Mouse (Mus musculus) neural tube, embryonic 13.5 days (tissue): ENCODE measurements around the gene Col25a1. TPM values are rescaled to one million over a fixed set of nuclear protein-coding genes. Genes with fewer than 3 reads are reported as not detected.

Experiments
- ATAC-seq: fragments of 200-750 bp; cut with Nextera tagmentation; 2 replicates; pipeline ENCODE4 v1.8.0; 2017; ENCODE audit warnings: low read depth, mild to moderate bottlenecking, moderate TSS enrichment, moderate library complexity
- H3K27ac ChIP-seq: fragments of 300-500 bp; sonication (generic); replicated peaks from 2 replicates; pipeline ENCODE4 v1.5.1; 2015; ENCODE audit warnings: moderate library complexity, mild to moderate bottlenecking, inconsistent platforms
- H3K27me3 ChIP-seq: fragments of 300-500 bp; sonication (generic); 2 replicates; pipeline ENCODE4 v1.6.1; 2015; ENCODE audit warnings: mild to moderate bottlenecking, inconsistent platforms
- H3K36me3 ChIP-seq: fragments of 300-500 bp; sonication (generic); 2 replicates; pipeline ENCODE4 v1.6.1; 2015; ENCODE audit warnings: mild to moderate bottlenecking, inconsistent platforms
- H3K4me1 ChIP-seq: fragments of 300-500 bp; sonication (generic); replicated peaks from 2 replicates; pipeline ENCODE4 v1.6.1; 2015; ENCODE audit warnings: inconsistent platforms
- H3K4me2 ChIP-seq: fragments of 300-500 bp; sonication (generic); 2 replicates; pipeline ENCODE4 v1.6.1; 2015; ENCODE audit warnings: inconsistent platforms, mild to moderate bottlenecking, moderate library complexity
- H3K4me3 ChIP-seq: fragments of 300-500 bp; sonication (generic); 2 replicates; pipeline ENCODE4 v1.5.1; 2015; ENCODE audit warnings: mild to moderate bottlenecking, inconsistent platforms
- H3K9ac ChIP-seq: fragments of 300-500 bp; sonication (generic); 2 replicates; pipeline ENCODE4 v1.6.1; 2015; ENCODE audit warnings: moderate library complexity, mild to moderate bottlenecking, inconsistent platforms
- H3K9me3 ChIP-seq: fragments of 300-500 bp; sonication (generic); 2 replicates; pipeline ENCODE4 v1.6.1; 2016; ENCODE audit warnings: inconsistent platforms
- WGBS: fragments of 180-500 bp; shearing (Covaris S2); methylation state at CpG from one replicate; pipeline ENCODE4 v1.1.7; 2015; 5-methylcytosine and 5-hydroxymethylcytosine counted together
- polyA plus RNA-seq: library from polyadenylated mRNA; unstranded; fragments of >200 nt; fragmentation: Nextera tagmentation; extraction: Ambion mirVana; gene quantifications from 2 replicates; pipeline ENCODE4 v1.2.1, GENCODE M21; 2015

The Col25a1 gene
- polyA plus RNA-seq, 1 experiment from 2014 or later: 3.1 TPM

DNA sequence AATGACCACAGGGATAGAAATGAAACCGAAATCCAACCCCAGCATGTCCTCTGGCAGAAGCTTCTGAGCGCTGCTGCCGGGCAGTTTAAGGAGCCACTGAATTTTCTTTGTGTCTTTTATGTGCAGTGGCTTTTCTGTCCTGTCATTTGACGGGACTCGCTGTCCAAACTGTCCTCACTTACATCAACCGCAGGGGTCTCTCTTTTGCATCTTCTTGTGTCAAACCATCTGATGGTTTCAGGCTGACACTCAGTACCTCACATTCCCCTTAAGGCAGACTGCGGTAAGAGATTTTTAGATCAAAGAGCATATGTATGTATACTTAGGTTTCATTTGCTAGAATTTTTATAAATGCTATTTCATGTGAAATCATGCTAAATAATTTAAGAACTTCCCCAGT is 318.6 kb downstream of the Col25a1 start:
- Histone ChIP-seq H3K4me2 (no peak overlapping the region), H3K36me3 (no peaks in the 10 kb centered on the region), H3K4me3 (no peak overlapping the region), H3K9ac (no peak overlapping the region), H3K4me1 (no peaks in the 10 kb centered on the region), H3K27ac (no peak overlapping the region), H3K9me3 (no peaks in the 10 kb centered on the region), H3K27me3 (no peaks in the 10 kb centered on the region)
- 54% methylated on average over 7 of the region's 7 CpGs for WGBS
- no peak for ATAC-seq

DNA sequence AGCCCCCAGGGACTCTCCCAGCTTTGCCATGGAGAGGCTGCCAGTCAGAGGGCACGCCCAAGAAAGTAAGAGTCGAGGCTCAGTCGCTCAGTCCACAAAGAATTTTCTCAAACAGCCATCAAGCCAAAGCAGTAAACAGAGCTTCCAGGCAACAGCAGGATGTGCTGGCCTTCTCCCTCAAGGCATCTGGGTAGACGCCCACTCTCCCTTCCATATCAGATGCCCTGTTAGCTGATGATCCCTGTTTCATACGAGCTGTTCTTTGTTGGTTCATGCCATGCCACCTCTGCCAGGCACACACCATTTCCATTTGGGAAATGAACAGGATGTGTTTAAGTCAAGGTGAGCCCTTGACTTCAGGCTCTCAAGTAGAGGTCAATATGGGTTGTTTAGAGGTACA is 334.1 kb downstream of the Col25a1 start:
- no peak for ATAC-seq
- Histone ChIP-seq H3K4me1 (no peaks in the 10 kb centered on the region), H3K9ac (no peak overlapping the region), H3K4me2 (no peak overlapping the region), H3K27ac (no peak overlapping the region), H3K27me3 (no peaks in the 10 kb centered on the region), H3K36me3 (no peaks in the 10 kb centered on the region), H3K9me3 (0 out of 2 replicates have a peak, but pooled peaks cover 7% of the 10 kb centered on the region), H3K4me3 (no peak overlapping the region)
- whole genome bisulfite sequencing: 92% methylated on average over 5 of the region's 5 CpGs

DNA sequence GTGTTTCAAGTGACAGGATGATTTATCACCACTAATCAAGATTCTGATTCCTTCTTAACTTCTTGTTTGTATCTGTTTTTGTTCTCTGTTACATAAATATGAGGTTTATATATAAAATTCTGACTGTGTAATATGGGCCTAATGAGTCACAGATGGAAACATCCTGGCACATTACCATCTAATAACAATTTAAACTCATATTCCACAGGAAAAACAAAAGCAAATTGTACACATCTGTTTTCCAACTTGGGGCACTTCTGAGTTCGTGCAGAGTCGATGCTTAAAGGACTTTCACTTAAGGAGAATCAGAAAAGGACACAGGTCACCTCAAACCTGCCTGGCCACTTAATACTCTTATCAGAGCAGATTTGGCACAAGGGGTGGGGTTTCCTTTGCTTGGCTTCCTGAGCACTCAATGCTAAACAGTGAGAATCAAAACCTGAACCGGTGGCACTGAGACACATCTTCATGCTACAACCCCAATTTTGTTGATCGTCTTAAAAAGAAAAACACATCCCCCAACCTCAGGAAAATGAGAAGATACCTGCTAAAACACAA is 342.0 kb downstream of the Col25a1 start:
- Histone ChIP-seq H3K27ac (no peak overlapping the region), H3K9me3 (no peaks in the 10 kb centered on the region), H3K36me3 (no peaks in the 10 kb centered on the region), H3K4me2 (no peak overlapping the region), H3K9ac (no peak overlapping the region), H3K4me3 (no peak overlapping the region), H3K4me1 (no peaks in the 10 kb centered on the region), H3K27me3 (no peaks in the 10 kb centered on the region)
- WGBS: 82% methylated on average over 4 of the region's 4 CpGs
- no peak for ATAC-seq

DNA sequence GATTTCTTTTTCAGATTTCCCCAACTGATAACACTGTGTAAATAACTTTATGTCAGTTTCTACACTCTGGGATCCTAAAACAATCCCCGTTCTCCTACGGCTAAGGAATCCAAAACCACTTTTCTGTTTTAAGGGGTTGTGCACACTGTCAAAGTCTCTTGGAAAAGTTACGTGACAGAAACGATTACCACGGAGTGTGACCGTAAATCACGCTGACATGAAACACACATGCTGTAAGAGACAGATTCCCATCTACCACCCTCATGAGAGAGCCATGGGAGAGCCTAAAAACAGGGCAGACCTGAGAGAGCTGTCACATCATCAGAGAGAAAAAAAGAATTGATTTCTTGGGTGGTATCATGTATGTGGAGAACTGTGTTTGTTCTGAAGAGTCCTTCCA is 342.7 kb downstream of the Col25a1 start:
- no peaks in the 10 kb centered on the region for H3K36me3 ChIP-seq
- H3K4me2 ChIP-seq: no peak overlapping the region
- 65% methylated on average over 7 of the region's 7 CpGs for WGBS
- H3K27me3 ChIP-seq: no peaks in the 10 kb centered on the region
- no peak overlapping the region for H3K4me3 ChIP-seq
- H3K9ac ChIP-seq: no peak overlapping the region
- H3K9me3 ChIP-seq: no peaks in the 10 kb centered on the region
- H3K4me1 ChIP-seq: no peaks in the 10 kb centered on the region
- ATAC-seq: no peak
- H3K27ac ChIP-seq: no peak overlapping the region

DNA sequence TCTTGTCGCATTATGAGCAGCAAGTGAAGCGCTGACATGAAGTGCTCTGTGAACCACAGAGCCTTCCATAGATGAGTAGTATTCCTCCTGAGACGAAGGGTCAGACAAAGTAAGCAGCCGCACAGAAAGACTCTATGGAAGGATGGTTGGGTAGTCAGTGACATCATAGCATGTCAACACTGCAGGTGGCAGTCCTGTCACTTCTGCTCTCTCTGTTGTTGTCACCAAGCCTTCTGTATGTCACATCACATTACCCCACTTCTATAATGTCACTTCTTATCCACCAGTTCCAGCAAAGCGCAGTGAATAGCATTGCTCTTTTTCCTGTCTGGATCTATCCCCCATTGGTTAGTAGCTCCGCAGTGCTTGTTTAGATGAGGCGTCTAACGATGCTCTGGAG is 351.2 kb downstream of the Col25a1 start:
- no peak overlapping the region for H3K27ac ChIP-seq
- H3K27me3 ChIP-seq: no peaks in the 10 kb centered on the region
- H3K4me3 ChIP-seq: no peak overlapping the region
- ATAC-seq: peak; percentile 43; the same call in 1 of the 2 replicates
- H3K4me1 ChIP-seq: 0 out of 2 replicates have a peak, but pooled peaks cover 3% of the 10 kb centered on the region
- no peaks in the 10 kb centered on the region for H3K36me3 ChIP-seq
- no peak overlapping the region for H3K4me2 ChIP-seq
- 78% methylated on average over 8 of the region's 8 CpGs for WGBS
- H3K9ac ChIP-seq: no peak overlapping the region
- no peaks in the 10 kb centered on the region for H3K9me3 ChIP-seq

DNA sequence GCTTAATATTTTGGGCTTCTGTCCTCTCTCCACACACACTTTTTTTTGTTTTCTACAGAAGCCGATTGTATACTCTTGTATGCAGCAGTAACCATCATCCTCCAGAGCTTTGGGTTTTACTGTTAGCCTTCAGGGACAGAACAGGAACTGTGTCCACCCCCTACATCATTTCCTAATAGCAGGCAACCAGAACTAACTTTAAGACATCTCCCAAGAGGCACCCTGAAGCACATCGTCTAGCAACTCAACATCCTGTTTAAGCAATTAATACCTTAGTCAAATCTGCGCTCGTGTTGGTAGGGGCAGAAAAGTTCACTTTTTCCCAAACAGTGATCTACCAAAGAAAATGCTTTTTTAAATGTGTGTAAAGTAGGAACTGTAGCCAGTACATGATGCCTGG is 357.5 kb downstream of the Col25a1 start:
- H3K27me3 ChIP-seq: no peaks in the 10 kb centered on the region
- H3K9ac ChIP-seq: no peak overlapping the region
- H3K4me3 ChIP-seq: no peak overlapping the region
- H3K4me1 ChIP-seq: no peaks in the 10 kb centered on the region
- H3K9me3 ChIP-seq: no peaks in the 10 kb centered on the region
- no peak for ATAC-seq
- H3K4me2 ChIP-seq: no peak overlapping the region
- H3K36me3 ChIP-seq: no peaks in the 10 kb centered on the region
- WGBS: 86% methylated on average over 4 of the region's 4 CpGs
- H3K27ac ChIP-seq: no peak overlapping the region

DNA sequence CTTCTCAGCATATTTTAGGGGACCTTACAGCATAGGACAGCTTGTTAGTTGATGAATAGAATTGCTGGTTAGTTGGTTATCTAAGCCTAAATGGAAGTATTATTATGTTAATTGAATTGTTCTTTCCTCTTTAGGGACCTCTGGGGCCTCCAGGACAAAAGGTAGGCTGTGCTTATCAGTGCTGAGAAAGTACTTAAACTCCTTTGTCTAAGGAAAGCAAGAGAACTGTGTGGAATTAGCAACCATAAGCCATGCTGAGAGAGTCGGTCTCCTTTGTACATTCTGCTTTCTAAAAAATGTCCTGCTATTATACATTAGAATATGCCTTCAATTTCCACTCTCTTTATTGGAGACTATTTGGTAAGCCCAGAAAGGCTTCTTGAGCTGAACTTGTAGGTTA is 362.9 kb downstream of the Col25a1 start:
- H3K9me3 ChIP-seq: no peaks in the 10 kb centered on the region
- H3K27me3 ChIP-seq: no peaks in the 10 kb centered on the region
- H3K4me1 ChIP-seq: no peaks in the 10 kb centered on the region
- 2% methylated on average over 1 of the region's 1 CpGs for WGBS
- no peak overlapping the region for H3K4me2 ChIP-seq
- H3K9ac ChIP-seq: no peak overlapping the region
- no peak overlapping the region for H3K27ac ChIP-seq
- no peaks in the 10 kb centered on the region for H3K36me3 ChIP-seq
- ATAC-seq: no peak
- H3K4me3 ChIP-seq: no peak overlapping the region

DNA sequence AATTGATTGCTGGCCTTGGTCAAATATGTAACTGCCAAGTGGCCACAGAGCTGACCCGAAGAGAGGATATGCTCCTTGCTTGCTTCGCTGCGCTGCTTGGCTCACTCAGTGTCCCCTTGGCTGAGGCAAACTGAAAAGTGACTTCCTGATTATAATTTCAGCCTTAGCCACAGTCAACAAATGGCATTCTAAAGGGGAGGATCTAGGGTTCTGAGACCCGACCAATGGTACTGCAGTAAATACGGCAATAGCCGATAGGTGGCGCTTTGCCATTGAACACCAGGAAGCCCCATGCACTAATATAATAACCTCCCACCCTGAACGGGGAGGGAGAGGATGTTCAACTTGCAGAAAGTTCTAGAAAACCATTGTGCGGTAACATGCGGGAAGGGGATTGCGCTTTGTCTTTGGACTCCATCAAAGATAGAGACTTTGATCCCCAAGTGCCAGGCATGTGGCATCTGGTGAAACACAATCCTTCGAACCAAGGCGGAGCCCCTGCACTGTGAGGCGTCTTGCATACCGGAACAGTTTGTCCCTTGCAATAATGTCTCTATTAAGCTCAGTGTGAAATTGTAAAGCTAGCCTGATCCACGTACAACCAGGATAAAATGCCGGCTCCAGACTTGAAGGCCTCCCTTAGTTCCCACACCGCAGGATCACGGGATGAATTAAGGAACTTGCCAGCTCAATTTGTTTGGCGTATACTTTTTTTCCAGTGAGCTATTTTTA is 363.5 kb downstream of the Col25a1 start:
- no peaks in the 10 kb centered on the region for H3K36me3 ChIP-seq

DNA sequence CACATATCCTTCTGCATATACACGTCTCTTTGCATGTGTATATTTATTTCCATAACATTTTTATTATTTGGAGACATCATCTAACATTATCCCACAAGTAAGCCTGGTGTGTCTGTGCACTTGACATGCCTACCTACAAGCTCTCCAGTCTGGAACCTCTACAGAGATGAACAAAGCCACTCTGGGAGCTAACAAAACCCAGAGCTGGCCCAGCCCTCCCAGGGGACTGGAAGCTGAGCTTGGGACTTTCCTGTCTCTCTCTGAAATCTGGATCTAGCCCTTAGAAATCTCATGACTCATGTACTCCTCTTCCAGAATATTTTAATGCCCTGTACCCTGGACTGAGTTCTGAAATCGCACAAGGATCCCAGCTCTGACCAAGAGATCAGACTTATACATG is 365.7 kb downstream of the Col25a1 start:
- no peaks in the 10 kb centered on the region for H3K27me3 ChIP-seq
- no peaks in the 10 kb centered on the region for H3K36me3 ChIP-seq
- H3K4me2 ChIP-seq: no peak overlapping the region
- no peaks in the 10 kb centered on the region for H3K9me3 ChIP-seq
- peaks cover 5% of the 10 kb centered on the region for H3K4me1 ChIP-seq
- H3K27ac ChIP-seq: no peak overlapping the region
- H3K4me3 ChIP-seq: no peak overlapping the region
- no peak overlapping the region for H3K9ac ChIP-seq
- WGBS: 91% methylated on average over 2 of the region's 2 CpGs
- no peak for ATAC-seq

More for the DNA sequence above, 363.5 kb downstream of the Col25a1 start:
- Histone ChIP-seq H3K9me3 (no peaks in the 10 kb centered on the region), H3K4me3 (no peak overlapping the region), H3K4me2 (no peak overlapping the region), H3K9ac (no peak overlapping the region), H3K4me1 (no peaks in the 10 kb centered on the region), H3K27me3 (no peaks in the 10 kb centered on the region), H3K27ac (no peak overlapping the region)
- no peak for ATAC-seq
- 77% methylated on average over 20 of the region's 20 CpGs for WGBS

DNA sequence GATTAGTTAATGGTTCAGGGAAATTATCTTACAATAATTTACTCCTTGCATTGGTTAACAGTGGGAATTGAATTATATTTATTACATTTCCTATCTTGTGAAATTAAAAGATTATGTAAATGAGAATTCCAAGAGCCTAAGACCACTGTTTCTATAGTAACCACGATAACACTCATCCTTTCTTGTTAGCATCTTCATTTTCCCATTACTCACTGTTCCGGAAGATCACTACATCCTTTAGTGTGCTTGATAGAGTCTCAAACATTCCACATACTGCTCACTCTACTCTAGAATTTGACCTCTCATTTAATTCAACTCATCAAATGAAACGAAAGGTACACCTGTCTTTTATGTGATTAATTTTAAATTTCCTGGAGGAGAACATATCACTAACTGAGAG is 370.4 kb downstream of the Col25a1 start:
- no peak overlapping the region for H3K27ac ChIP-seq
- no peaks in the 10 kb centered on the region for H3K36me3 ChIP-seq
- WGBS: 69% methylated on average over 3 of the region's 3 CpGs
- H3K27me3 ChIP-seq: no peaks in the 10 kb centered on the region
- no peak for ATAC-seq
- H3K9ac ChIP-seq: no peak overlapping the region
- H3K4me3 ChIP-seq: no peak overlapping the region
- H3K4me1 ChIP-seq: peaks cover 5% of the 10 kb centered on the region
- no peaks in the 10 kb centered on the region for H3K9me3 ChIP-seq
- no peak overlapping the region for H3K4me2 ChIP-seq

DNA sequence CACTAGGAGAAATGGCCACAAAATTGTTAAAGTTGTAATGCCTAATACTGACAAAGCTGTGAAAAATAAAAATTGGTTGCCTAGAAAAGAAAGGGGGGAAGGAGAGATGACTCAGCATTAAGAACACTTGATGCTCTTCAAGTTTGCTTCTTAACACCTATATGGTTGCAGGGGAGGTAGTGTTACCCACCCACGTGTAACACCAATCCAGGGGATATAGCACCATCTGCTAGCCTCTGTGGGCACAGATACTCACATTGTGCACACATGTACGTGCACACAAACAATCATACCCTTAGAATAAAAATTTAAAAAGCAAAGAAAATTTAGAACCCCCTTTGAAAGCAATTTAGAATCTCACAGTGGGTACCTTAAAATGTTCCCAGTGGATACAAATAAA is 377.0 kb downstream of the Col25a1 start:
- 89% methylated on average over 2 of the region's 2 CpGs for WGBS
- no peak for ATAC-seq
- H3K36me3 ChIP-seq: no peaks in the 10 kb centered on the region

DNA sequence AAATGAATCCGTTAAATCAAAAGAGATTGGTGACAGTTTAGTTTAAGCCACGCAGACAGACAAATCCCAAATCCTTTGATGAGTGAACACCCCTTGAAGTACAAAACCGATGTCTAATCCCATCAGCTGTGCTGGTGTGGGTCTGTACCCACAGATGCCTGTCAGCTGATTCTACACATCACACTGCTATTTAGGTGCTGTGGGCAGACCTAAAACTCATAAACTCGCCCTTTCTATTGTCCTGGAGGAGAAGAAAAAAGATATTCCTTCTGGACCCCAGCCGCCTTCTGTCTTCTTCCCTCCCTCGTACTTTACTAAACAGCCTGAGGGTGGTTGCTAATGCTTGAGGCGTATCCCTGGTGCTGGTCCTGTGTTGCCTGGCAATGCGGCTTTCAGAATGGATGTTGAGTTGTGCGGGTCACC is 387.2 kb downstream of the Col25a1 start:
- no peak overlapping the region for H3K4me3 ChIP-seq
- H3K36me3 ChIP-seq: no peaks in the 10 kb centered on the region
- ATAC-seq: 0 out of 2 replicates have a peak, but pooled peaks have one; percentile 27
- no peak overlapping the region for H3K4me2 ChIP-seq
- no peaks in the 10 kb centered on the region for H3K9me3 ChIP-seq
- WGBS: 42% methylated on average over 9 of the region's 9 CpGs
- no peak overlapping the region for H3K9ac ChIP-seq
- H3K27me3 ChIP-seq: 0 out of 2 replicates have a peak, but pooled peaks cover 3% of the 10 kb centered on the region
- H3K27ac ChIP-seq: no peak overlapping the region
- peaks cover 13% of the 10 kb centered on the region for H3K4me1 ChIP-seq

More for the DNA sequence above, 377.0 kb downstream of the Col25a1 start:
- Histone ChIP-seq H3K4me2 (no peak overlapping the region), H3K9me3 (no peaks in the 10 kb centered on the region), H3K27ac (no peak overlapping the region), H3K27me3 (no peaks in the 10 kb centered on the region), H3K4me1 (no peaks in the 10 kb centered on the region), H3K4me3 (no peak overlapping the region), H3K9ac (no peak overlapping the region)
